Mouse (Mus musculus) stomach, postnatal 0 days (tissue): ENCODE measurements around the gene Tex14. TPM values are rescaled to one million over a fixed set of nuclear protein-coding genes. Genes with fewer than 3 reads are reported as not detected.
"Not testable (repeated sequence)": the region's sequence is repeated elsewhere in the genome, so short reads cannot be mapped to it uniquely, and the experiment has no call there.

Experiments used
- ATAC-seq: fragments of 200-750 bp; cut with Nextera tagmentation; 2 replicates; pipeline ENCODE4 v1.8.0; 2017; ENCODE audit not compliant: low FRiP score, low TSS enrichment
- DNase-seq: peaks from one replicate; pipeline ENCODE4 v3.0.0-alpha.2; 2016; ENCODE audit warnings: low spot score
- H3K27ac ChIP-seq: fragments of 300-500 bp; sonication (generic); replicated peaks from 2 replicates; pipeline ENCODE4 v1.5.1; 2014; ENCODE audit warnings: mild to moderate bottlenecking, control low read depth
- H3K27me3 ChIP-seq: fragments of 300-500 bp; sonication (generic); 2 replicates; pipeline ENCODE4 v1.6.1; 2014; ENCODE audit warnings: low read length; ENCODE audit not compliant: control insufficient read depth, insufficient read depth
- H3K36me3 ChIP-seq: fragments of 300-500 bp; sonication (generic); 2 replicates; pipeline ENCODE4 v1.6.1; 2014; ENCODE audit warnings: low read length, mixed read lengths; ENCODE audit not compliant: control insufficient read depth, insufficient read depth
- H3K4me1 ChIP-seq: fragments of 300-500 bp; sonication (generic); replicated peaks from 2 replicates; pipeline ENCODE4 v1.6.1; 2014; ENCODE audit warnings: antibody characterized with exemption; ENCODE audit not compliant: control insufficient read depth, insufficient read depth
- H3K4me2 ChIP-seq: fragments of 300-500 bp; sonication (generic); replicated peaks from 2 replicates; pipeline ENCODE4 v1.6.1; 2014; ENCODE audit warnings: low read depth, mild to moderate bottlenecking, control low read depth, moderate library complexity
- H3K4me3 ChIP-seq: fragments of 300-500 bp; sonication (generic); 2 replicates; pipeline ENCODE4 v1.5.1; 2014; ENCODE audit warnings: low read depth, low read length, control low read depth
- H3K9ac ChIP-seq: fragments of 300-500 bp; sonication (generic); 2 replicates; pipeline ENCODE4 v1.6.1; 2014; ENCODE audit warnings: mild to moderate bottlenecking, low read length, control low read depth, mixed read lengths
- H3K9me3 ChIP-seq: fragments of 300-500 bp; sonication (generic); 2 replicates; pipeline ENCODE4 v1.6.1; 2016; ENCODE audit warnings: low read length; ENCODE audit not compliant: control insufficient read depth
- CTCF ChIP-seq: IDR thresholded peaks from 2 replicates; pipeline ENCODE4 v1.5.1; 2016; ENCODE audit warnings: antibody characterized with exemption, low read depth, mild to moderate bottlenecking, moderate library complexity
- EP300 ChIP-seq: optimal IDR thresholded peaks from 2 replicates; pipeline ENCODE3; 2016; ENCODE audit warnings: antibody characterized with exemption
- WGBS: fragments of 180-500 bp; shearing (Covaris S2); extraction: QIAGEN DNeasy Blood & Tissue Kit; methylation state at CpG from one replicate; pipeline ENCODE4 v1.1.7; 2014; 5-methylcytosine and 5-hydroxymethylcytosine counted together
- polyA plus RNA-seq: library from polyadenylated mRNA; unstranded; fragments of >200 nt; fragmentation: Nextera tagmentation; extraction: Ambion mirVana; gene quantifications from 2 replicates; pipeline ENCODE4 v1.2.1, GENCODE M21; 2015

Tex14 gene
- polyA plus RNA-seq, 1 experiment from 2014 or later: 0.98 TPM

DNA sequence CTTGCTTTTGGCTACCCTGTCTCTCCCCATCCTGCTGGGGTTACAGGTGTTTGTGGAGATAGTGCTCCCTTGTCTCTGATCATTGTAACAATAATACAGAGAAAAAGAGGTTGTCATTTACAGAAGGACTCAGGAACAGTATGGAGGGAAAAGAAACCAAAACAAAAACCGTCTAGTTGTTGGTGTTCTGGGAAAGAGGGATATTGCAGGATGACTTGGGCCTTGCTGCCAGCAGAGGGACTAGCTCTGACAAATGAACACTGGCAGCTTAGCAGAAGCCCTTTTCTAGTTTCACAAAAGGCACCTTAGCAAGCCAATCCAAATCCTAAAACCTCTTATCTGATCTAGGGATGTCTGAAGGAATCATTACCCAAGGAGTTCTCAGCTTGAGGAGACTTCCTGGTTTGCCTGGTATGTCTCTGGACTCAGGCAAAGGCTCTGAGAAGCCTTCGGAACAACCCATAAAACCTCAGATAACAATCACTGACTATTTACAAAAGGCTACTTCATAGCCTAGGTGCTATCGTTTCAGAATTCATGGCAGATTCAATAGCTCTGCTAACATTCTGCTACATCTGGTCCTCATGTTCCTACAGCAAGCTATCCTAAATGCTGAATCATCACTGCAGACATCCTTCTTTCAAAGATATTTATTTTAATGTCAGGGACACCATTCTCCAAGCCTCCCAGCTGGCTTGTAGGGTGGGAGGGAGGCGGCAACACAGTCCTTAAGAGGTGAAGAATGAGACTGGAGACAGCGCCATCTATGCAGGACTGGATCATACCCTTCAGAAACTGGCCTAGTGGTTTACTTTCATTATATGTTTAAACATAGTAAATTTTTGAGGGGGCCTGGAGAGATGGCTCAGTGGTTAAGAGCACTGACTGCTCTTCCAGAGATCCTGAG lies 31.7 kb downstream of the Tex14 start:
- no peak overlapping the region for H3K4me2 ChIP-seq
- DNase-seq: no peak

DNA sequence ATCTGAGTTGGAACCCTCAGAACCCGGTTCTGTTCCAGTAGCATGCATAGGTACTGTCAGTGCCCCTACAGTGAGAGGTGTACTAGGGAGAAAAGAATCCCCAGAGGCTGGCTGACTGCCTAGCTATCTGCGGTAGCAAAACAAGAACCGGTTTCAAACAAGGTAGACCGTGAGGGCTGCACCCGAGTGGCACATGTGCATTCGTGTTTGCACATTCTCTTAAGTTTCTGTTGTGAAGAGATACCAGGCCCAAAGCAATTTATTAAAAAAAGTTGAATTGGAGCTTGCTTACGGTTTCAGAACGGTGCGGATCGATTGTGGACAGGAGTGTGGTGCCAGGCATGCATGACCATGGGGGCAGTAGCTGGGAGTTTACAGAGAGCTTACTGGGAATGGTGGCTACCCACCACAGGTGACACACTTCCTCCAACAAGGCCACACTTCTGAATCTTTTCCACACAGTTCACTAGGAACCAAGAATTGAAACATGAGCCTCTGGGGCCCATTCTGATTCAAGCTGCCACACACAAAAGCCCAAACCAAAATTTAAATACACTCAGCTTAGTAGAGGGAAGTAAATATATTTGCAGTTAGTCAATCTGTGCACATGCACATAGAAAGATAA lies 35.0 kb downstream of the Tex14 start:
- no peak for TF ChIP-seq CTCF
- no peak for TF ChIP-seq EP300
- 66% methylated on average over 10 of the region's 10 CpGs for WGBS
- DNase-seq (peak; percentile 65), ATAC-seq (no peak)
- H3K36me3 ChIP-seq: no peaks in the 10 kb centered on the region
- no peaks in the 10 kb centered on the region for H3K27me3 ChIP-seq
- H3K9ac ChIP-seq: no peak overlapping the region
- no peak overlapping the region for H3K4me3 ChIP-seq
- H3K4me1 ChIP-seq: no peaks in the 10 kb centered on the region
- no peaks in the 10 kb centered on the region for H3K9me3 ChIP-seq
- no peak overlapping the region for H3K4me2 ChIP-seq
- H3K27ac ChIP-seq: peak overlapping the region; percentile 41

More for the DNA sequence above, 31.7 kb downstream of the Tex14 start:
- no peak for TF ChIP-seq EP300
- peak; percentile 39 for TF ChIP-seq CTCF
- Histone ChIP-seq H3K9ac (no peak overlapping the region), H3K4me1 (no peaks in the 10 kb centered on the region), H3K4me3 (no peak overlapping the region), H3K9me3 (no peaks in the 10 kb centered on the region), H3K27ac (no peak overlapping the region), H3K27me3 (no peaks in the 10 kb centered on the region), H3K36me3 (no peaks in the 10 kb centered on the region)
- WGBS: 46% methylated on average over 5 of the region's 5 CpGs
- ATAC-seq: no peak

DNA sequence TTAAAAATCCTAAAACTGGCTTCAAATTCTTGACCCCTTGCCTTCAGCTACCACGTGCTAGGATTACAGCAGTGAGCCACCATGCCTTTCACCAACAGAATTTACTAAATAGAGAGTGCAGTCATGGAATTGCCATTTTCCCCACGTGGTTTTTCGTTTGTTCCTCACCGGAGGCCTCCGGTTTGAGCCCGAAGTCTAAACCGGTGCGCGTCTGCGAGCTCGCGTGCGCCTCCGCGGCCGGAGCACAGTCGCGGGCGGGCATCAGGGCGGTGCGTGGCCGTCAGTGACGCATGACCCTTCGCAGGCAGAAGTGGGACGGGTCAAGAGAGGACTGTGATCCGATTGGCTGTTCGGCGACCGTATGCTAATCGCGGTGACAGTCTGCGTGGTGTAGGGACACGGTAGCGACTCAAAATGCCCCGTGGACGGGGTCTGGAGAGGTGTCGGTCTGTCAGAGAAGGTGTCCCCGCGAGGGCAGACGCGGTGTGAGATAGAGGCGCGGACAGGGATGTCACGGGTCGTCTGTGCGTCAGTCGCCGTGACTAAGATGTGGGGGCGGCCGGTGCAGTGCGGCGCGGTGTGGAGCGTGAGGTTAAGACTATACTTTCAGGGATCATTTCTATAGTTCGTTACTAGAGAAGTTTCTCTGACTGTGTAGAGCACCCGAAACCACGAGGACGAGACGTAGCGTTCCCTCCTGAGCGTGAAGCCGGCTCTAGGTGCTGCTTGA lies 37.9 kb downstream of the Tex14 start:
- peak overlapping the region; percentile 56; the same call in 1 of the 2 replicates for H3K27ac ChIP-seq
- H3K36me3 ChIP-seq, H3K27me3 ChIP-seq, H3K9me3 ChIP-seq, H3K9ac ChIP-seq, H3K4me1 ChIP-seq: not testable (repeated sequence)
- peak overlapping the region; percentile 43 for H3K4me2 ChIP-seq
- under 1% methylated on average over 32 of the region's 62 CpGs for WGBS
- ATAC-seq (peak; percentile 98), DNase-seq (peak; percentile 83)
- TF ChIP-seq CTCF: peak; percentile 41
- peak overlapping the region; percentile 18; the same call in 1 of the 2 replicates for H3K4me3 ChIP-seq

- H3K27ac ChIP-seq: peak overlapping the region; percentile 41; the same call in 1 of the 2 replicates
- TF ChIP-seq CTCF (no peak), EP300 (peak; percentile 8)
- H3K4me2 ChIP-seq: no peak overlapping the region
- no peaks in the 10 kb centered on the region for H3K4me1 ChIP-seq
- H3K27me3 ChIP-seq: no peaks in the 10 kb centered on the region
- no peak overlapping the region for H3K4me3 ChIP-seq
- H3K9ac ChIP-seq: no peak overlapping the region
- DNase-seq (peak; percentile 55), ATAC-seq (no peak)
- no peaks in the 10 kb centered on the region for H3K36me3 ChIP-seq
- H3K9me3 ChIP-seq: no peaks in the 10 kb centered on the region
- 0% methylated on average over 5 of the region's 5 CpGs for WGBS
Measured at GRCm38 (mm10) chr11:87443373-87443883, 38.6 kb downstream of the Tex14 start.

DNA sequence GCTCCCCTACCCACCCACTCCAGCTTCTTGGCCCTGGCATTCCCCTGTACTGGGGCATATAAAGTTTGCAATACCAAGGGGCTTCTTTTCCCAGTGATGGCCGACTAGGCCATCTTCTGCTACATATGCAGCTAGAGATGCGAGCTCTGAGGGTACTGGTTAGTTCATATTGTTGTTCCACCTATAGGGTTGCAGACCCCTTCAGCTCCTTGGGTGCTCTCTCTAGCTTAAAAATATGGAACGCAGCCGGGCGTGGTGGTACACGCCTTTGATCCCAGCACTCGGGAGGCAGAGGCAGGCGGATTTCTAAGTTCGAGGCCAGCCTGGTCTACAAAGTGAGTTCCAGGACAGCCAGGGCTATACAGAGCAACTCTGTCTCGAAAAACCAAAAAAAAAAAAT lies 39.2 kb downstream of the Tex14 start:
- not testable (repeated sequence) for H3K9me3 ChIP-seq, ATAC-seq, H3K27ac ChIP-seq, H3K4me2 ChIP-seq, H3K27me3 ChIP-seq, H3K4me3 ChIP-seq, H3K36me3 ChIP-seq, DNase-seq, H3K9ac ChIP-seq, H3K4me1 ChIP-seq
- 62% methylated on average over 10 of the region's 10 CpGs for WGBS
